Comparison of ENCODE assay signal across 20 mouse cellular contexts in the genomic region with DNA sequence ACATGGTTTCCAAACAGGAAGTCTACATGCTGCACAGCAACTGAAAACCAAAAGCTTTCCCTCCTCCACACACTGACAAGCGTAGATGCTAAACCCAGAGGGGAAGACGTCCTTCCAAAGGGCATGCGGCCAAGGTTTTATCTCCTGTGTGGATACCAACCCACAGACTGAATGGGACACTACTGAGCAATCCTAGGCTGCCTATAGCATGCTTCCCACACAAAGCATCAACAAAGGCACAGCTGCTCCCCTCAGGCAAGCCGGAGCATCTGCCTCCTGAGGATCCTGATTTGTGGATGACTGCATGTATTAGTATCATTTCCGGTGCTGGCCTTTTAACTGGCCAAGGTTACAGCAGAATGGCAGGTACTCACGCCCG. TPM values are rescaled to one million over a fixed set of nuclear protein-coding genes. Genes with fewer than 3 reads are reported as not detected.
A peak's percentile ranks its signal among the peaks of the same experiment; 100 is the strongest.
DNase-seq lines count a peak whose midpoint lies in the region; ATAC-seq and TF ChIP-seq lines count a peak whose summit lies in the region.
"Had no signal": no experiment of that assay in that cellular context is flagged by ENCODE, and none has a peak within 500 bp of the region (broad histone marks: within the 10 kb centered on the region; RNA-seq: fewer than 3 reads in every experiment).

No protein-coding gene starts in this region.

- no peaks in the 10 kb centered on the region for H3K27me3 ChIP-seq in MEL (ENCODE audit: control insufficient read depth in 1 of 2, insufficient read depth in 2 of 2, low read length in 2 of 2)
- no peaks in the 10 kb centered on the region for H3K27me3 ChIP-seq in midbrain, embryonic 12.5 days
- H3K27me3 ChIP-seq: embryonic facial prominence, embryonic 12.5 days; forebrain, embryonic 12.5 days; Patski; stomach, embryonic 15.5 days had no signal

- H3K79me2 ChIP-seq in MEL (ENCODE audit: control insufficient read depth, insufficient read depth, low read length, poor library complexity) = no peaks in the 10 kb centered on the region

- H3K36me3 ChIP-seq in MEL (ENCODE audit: control insufficient read depth in 1 of 2, insufficient read depth in 2 of 2, low read length in 2 of 2) = peaks cover 0 to 5% of the 10 kb centered on the region in 2 experiments; a peak in 2 of 4 replicates
- peaks cover 57% of the 10 kb centered on the region for H3K36me3 ChIP-seq in midbrain, embryonic 12.5 days

- no peak overlapping the region for H3K4me3 ChIP-seq in MEL (ENCODE audit: control insufficient read depth in 1 of 2, insufficient read depth in 1 of 2, low read depth in 2 of 2, low read length in 2 of 2)
- no peak overlapping the region for H3K4me3 ChIP-seq in midbrain, embryonic 12.5 days
- H3K4me3 ChIP-seq: embryonic facial prominence, embryonic 12.5 days; forebrain, embryonic 12.5 days; stomach, embryonic 15.5 days had no signal

- no peak overlapping the region for H3K27ac ChIP-seq in MEL (ENCODE audit: control insufficient read depth, low read depth, low read length)
- no peak overlapping the region for H3K27ac ChIP-seq in midbrain, embryonic 12.5 days (replicated peaks)
- H3K27ac ChIP-seq: embryonic facial prominence, embryonic 12.5 days; forebrain, embryonic 12.5 days; stomach, embryonic 15.5 days had no signal

- no peaks in the 10 kb centered on the region for H3K4me1 ChIP-seq in MEL (ENCODE audit: control insufficient read depth in 1 of 2, insufficient read depth in 2 of 2, low read length in 2 of 2)
- no peaks in the 10 kb centered on the region for H3K4me1 ChIP-seq in midbrain, embryonic 12.5 days
- H3K4me1 ChIP-seq: embryonic facial prominence, embryonic 12.5 days; forebrain, embryonic 12.5 days; stomach, embryonic 15.5 days had no signal

- DNase-seq in layer of hippocampus, adult 11-12 months (ENCODE audit: low spot score) = peak; percentile 33
- no peak for DNase-seq in layer of hippocampus, postnatal 25 days (ENCODE audit: extremely low spot score in 1 of 2, low spot score in 1 of 2)
- DNase-seq in MEL (ENCODE audit: low read depth, low spot score) = no peak
- DNase-seq in brain, adult 2 months (ENCODE audit: low read depth, low spot score) = peak; percentile 77
- no peak for DNase-seq in yolk sac, embryonic 10.5 days (ENCODE audit: low spot score)
- DNase-seq in urinary bladder, postnatal 4 days (ENCODE audit: low spot score in 2 of 2) = no peak
- DNase-seq: adrenal gland, postnatal 10 days; cerebellum, adult 11 months; gastrocnemius, postnatal 25 days had no signal

- no peak for TF ChIP-seq POLR2A in MEL (IDR thresholded peaks at IDR 0.05; ENCODE audit: control insufficient read depth in 1 of 2, insufficient read depth in 1 of 2, low read depth in 1 of 2, low read length in 2 of 2, poor library complexity in 1 of 2)

- TF ChIP-seq RAD21 in MEL (IDR thresholded peaks at IDR 0.05; ENCODE audit: low read depth, low read length) = no peak

- 82% methylated on average over 7 of the region's 7 CpGs for WGBS in midbrain, embryonic 12.5 days

- no peak for TF ChIP-seq CTCF in MEL (IDR thresholded peaks at IDR 0.05 in 2 of 3, conservative IDR thresholded peaks at IDR 0.05 in 1 of 3; ENCODE audit: control insufficient read depth in 1 of 3, insufficient read depth in 1 of 3, low read depth in 2 of 3, low read length in 3 of 3, poor library complexity in 1 of 3, severe bottlenecking in 1 of 3)

- no peak for TF ChIP-seq EP300 in MEL (IDR thresholded peaks at IDR 0.05; ENCODE audit: low read depth in 1 of 2, low read length in 2 of 2)

- ATAC-seq in midbrain, embryonic 12.5 days (ENCODE audit: low FRiP score, low read depth) = peak; percentile 60; the same call in 1 of the 2 replicates
- ATAC-seq: intestine, embryonic 16.5 days; lung, postnatal 0 days; Patski had no signal

- no peaks in the 10 kb centered on the region for H3K9me3 ChIP-seq in MEL (replicated peaks; ENCODE audit: insufficient read depth, low read length)
- H3K9me3 ChIP-seq in midbrain, embryonic 12.5 days = no peaks in the 10 kb centered on the region
- H3K9me3 ChIP-seq: embryonic facial prominence, embryonic 12.5 days; forebrain, embryonic 12.5 days; stomach, embryonic 15.5 days had no signal

- H3K4me2 ChIP-seq in midbrain, embryonic 12.5 days (replicated peaks) = no peak overlapping the region
- H3K4me2 ChIP-seq: embryonic facial prominence, embryonic 12.5 days; forebrain, embryonic 12.5 days; liver, embryonic 11.5 days; stomach, embryonic 15.5 days had no signal

- H3K9ac ChIP-seq in MEL (ENCODE audit: control insufficient read depth, low read depth, low read length, poor library complexity, severe bottlenecking) = no peak overlapping the region
- no peak overlapping the region for H3K9ac ChIP-seq in midbrain, embryonic 12.5 days (replicated peaks)
- H3K9ac ChIP-seq: embryonic facial prominence, embryonic 12.5 days; forebrain, embryonic 12.5 days; stomach, embryonic 15.5 days had no signal

TF ChIP-seq in MEL, 35 proteins besides CTCF, POLR2A, EP300 and RAD21:
- TF ChIP-seq MAFK (IDR thresholded peaks at IDR 0.05; ENCODE audit: borderline replicate concordance, low read depth, low read length) = no peak
- TF ChIP-seq SMC3 (IDR thresholded peaks at IDR 0.05; ENCODE audit: low read depth, low read length) = no peak
- no peak for TF ChIP-seq ZMIZ1 (IDR thresholded peaks at IDR 0.05; ENCODE audit: low read depth, low read length)
- no peak for TF ChIP-seq ETS1 (IDR thresholded peaks at IDR 0.05; ENCODE audit: low read depth, low read length)
- no peak for TF ChIP-seq MYB (IDR thresholded peaks at IDR 0.05; ENCODE audit: low read depth, low read length)
- no peak for TF ChIP-seq TBP (IDR thresholded peaks at IDR 0.05; ENCODE audit: low read depth, low read length)
- no peak for TF ChIP-seq MAX (IDR thresholded peaks at IDR 0.05; ENCODE audit: low read length)
- 0 out of 2 replicates have a peak, but pooled peaks have one; percentile 23 for TF ChIP-seq POLR2AphosphoS2 (IDR thresholded peaks at IDR 0.05; ENCODE audit: low read length)

RNA-seq across cellular contexts. Expression of a gene that starts 16.3 kb away (rescaled TPM):
- 10 to 100 TPM; 25.7 to 26.3 TPM for total RNA-seq in layer of hippocampus, postnatal 25 days (2021)
- total RNA-seq in MEL (2012; rRNA removed) = 119 and 125 TPM in 2 replicates
- 100 to 1,000 TPM in 1 of 2 experiments, not detected in 1; 185 TPM for polyA plus RNA-seq in MEL (2012; ENCODE audit: insufficient read depth in 1 of 2, insufficient read length in 2 of 2, low read depth in 1 of 2, low replicate concordance in 2 of 2, missing spikeins in 1 of 2)
- 60.2 and 65.2 TPM in 2 replicates for polyA plus RNA-seq in midbrain, embryonic 12.5 days (2016; fragmentation: Nextera tagmentation; extraction: Ambion mirVana)

RNA-seq across cellular contexts. Expression of a gene that starts 23.2 kb away (rescaled TPM):
- total RNA-seq in layer of hippocampus, postnatal 25 days (2021) = 10 to 100 TPM in 1 of 2 experiments, 1 to 10 TPM in 1; 9.1 to 10.3 TPM
- total RNA-seq in MEL (2012; rRNA removed) = not detected in 2 replicates
- polyA plus RNA-seq in MEL (2012; ENCODE audit: insufficient read depth in 1 of 2, insufficient read length in 2 of 2, low read depth in 1 of 2, low replicate concordance in 2 of 2, missing spikeins in 1 of 2) = not detected
- 0.20 and 0.38 TPM in 2 replicates for polyA plus RNA-seq in midbrain, embryonic 12.5 days (2016; fragmentation: Nextera tagmentation; extraction: Ambion mirVana)
- total RNA-seq: adrenal gland, postnatal 10 days; gastrocnemius, postnatal 25 days; monocyte, adult 5-6 weeks had no signal
- polyA plus RNA-seq: forebrain, embryonic 12.5 days; large intestine, adult 2 months; liver, embryonic 11.5 days; lung, postnatal 0 days; Patski; urinary bladder, adult 2 months had no signal

Comparison
In these comparisons a context has a peak if more than half of its experiments do, and no peak if none do; other contexts are left out.
1. DNase-seq: peak in layer of hippocampus, adult 11-12 months (single experiment) and brain, adult 2 months (single experiment); none in layer of hippocampus, postnatal 25 days (0 of 2), MEL (single experiment), yolk sac, embryonic 10.5 days (single experiment) and urinary bladder, postnatal 4 days (0 of 2).
2. RNA of a gene that starts 23.2 kb away (total RNA-seq): 9.1 to 10.3 TPM in layer of hippocampus, postnatal 25 days; not detected in MEL; every median in the first group is over 10 times any median in the second.